Mouse (Mus musculus) forebrain, embryonic 14.5 days (tissue): ENCODE results near the gene Sqstm1. TPM values are rescaled to one million over a fixed set of nuclear protein-coding genes. Genes with fewer than 3 reads are reported as not detected.

Experiments used
- ATAC-seq: fragments of 200-750 bp; cut with Nextera tagmentation; 2 replicates; pipeline ENCODE4 v1.8.0; 2017; ENCODE audit warnings: mild to moderate bottlenecking, moderate library complexity
- DNase-seq: peaks from one replicate; pipeline ENCODE4 v3.0.0-alpha.2; 2015; ENCODE audit warnings: low spot score
- H3K27ac ChIP-seq: fragments of 300-500 bp; sonication (generic); 2 replicates; pipeline ENCODE4 v1.5.1; 2014; ENCODE audit warnings: low read depth, mild to moderate bottlenecking, control low read depth, low read length, moderate library complexity
- H3K27me3 ChIP-seq: fragments of 300-500 bp; sonication (generic); replicated peaks from 2 replicates; pipeline ENCODE4 v1.6.1; 2014; ENCODE audit warnings: low read length, control low read depth, mixed read lengths; ENCODE audit not compliant: control insufficient read depth, insufficient read depth
- H3K36me3 ChIP-seq: fragments of 300-500 bp; sonication (generic); 2 replicates; pipeline ENCODE4 v1.6.1; 2014; ENCODE audit warnings: low read length, control low read depth; ENCODE audit not compliant: control insufficient read depth, insufficient read depth
- H3K4me1 ChIP-seq: fragments of 300-500 bp; sonication (generic); 2 replicates; pipeline ENCODE4 v1.6.1; 2014; ENCODE audit warnings: antibody characterized with exemption, low read length, control low read depth; ENCODE audit not compliant: control insufficient read depth, insufficient read depth
- H3K4me2 ChIP-seq: fragments of 300-500 bp; sonication (generic); 2 replicates; pipeline ENCODE4 v1.6.1; 2014; ENCODE audit warnings: mild to moderate bottlenecking, control low read depth, low read length
- H3K4me3 ChIP-seq: fragments of 300-500 bp; sonication (generic); 2 replicates; pipeline ENCODE4 v1.5.1; 2014; ENCODE audit warnings: low read depth, low read length, control low read depth
- H3K9ac ChIP-seq: fragments of 300-500 bp; sonication (generic); 2 replicates; pipeline ENCODE4 v1.6.1; 2014; ENCODE audit warnings: mild to moderate bottlenecking, low read length, control low read depth, moderate library complexity
- H3K9me3 ChIP-seq: fragments of 300-500 bp; sonication (generic); replicated peaks from 2 replicates; pipeline ENCODE4 v1.6.1; 2016; ENCODE audit warnings: low read length, control low read depth, mixed read lengths; ENCODE audit not compliant: control insufficient read depth
- WGBS: fragments of 180-500 bp; shearing (Covaris S2); extraction: QIAGEN DNeasy Blood & Tissue Kit; methylation state at CpG from one replicate; pipeline ENCODE4 v1.1.7; 2014; 5-methylcytosine and 5-hydroxymethylcytosine counted together
- polyA plus RNA-seq: library from polyadenylated mRNA; unstranded; fragments of >200 nt; fragmentation: Nextera tagmentation; extraction: Ambion mirVana; gene quantifications from 2 replicates; pipeline ENCODE4 v1.2.1, GENCODE M21; 2014

The Sqstm1 gene
- polyA plus RNA-seq, 1 experiment from 2014 or later, result 263 TPM

- peaks cover 99% of the 10 kb centered on the region for H3K36me3 ChIP-seq
- 84% methylated on average over 4 of the region's 4 CpGs for WGBS
- no peaks in the 10 kb centered on the region for H3K9me3 ChIP-seq
- no peaks in the 10 kb centered on the region for H3K27me3 ChIP-seq
- no peak overlapping the region for H3K4me2 ChIP-seq
- H3K9ac ChIP-seq, result no peak overlapping the region
- H3K4me3 ChIP-seq, result no peak overlapping the region
- no peaks in the 10 kb centered on the region for H3K4me1 ChIP-seq
- ATAC-seq (no peak), DNase-seq (no peak)
- no peak overlapping the region for H3K27ac ChIP-seq
These were observed 51.3 kb downstream of the Sqstm1 start for GRCm38 (mm10) chr11:50159347-50159746.

- H3K4me3 ChIP-seq, result no peak overlapping the region
- H3K36me3 ChIP-seq, result peaks cover 99% of the 10 kb centered on the region
- no peaks in the 10 kb centered on the region for H3K4me1 ChIP-seq
- H3K27me3 ChIP-seq, result no peaks in the 10 kb centered on the region
- no peak for DNase-seq
- H3K27ac ChIP-seq, result no peak overlapping the region
- no peak overlapping the region for H3K9ac ChIP-seq
- 94% methylated on average over 7 of the region's 7 CpGs for WGBS
- ATAC-seq, result no peak
- H3K4me2 ChIP-seq, result no peak overlapping the region
- H3K9me3 ChIP-seq, result no peaks in the 10 kb centered on the region
These were observed 52.3 kb downstream of the Sqstm1 start for GRCm38 (mm10) chr11:50158346-50158745.

GRCm38 (mm10) chr11:50156725-50157258 lies 53.8 kb downstream of the Sqstm1 start:
- no peak overlapping the region for H3K4me2 ChIP-seq
- ATAC-seq, result no peak
- no peaks in the 10 kb centered on the region for H3K9me3 ChIP-seq
- DNase-seq, result no peak
- H3K9ac ChIP-seq, result no peak overlapping the region
- H3K4me1 ChIP-seq, result no peaks in the 10 kb centered on the region
- no peaks in the 10 kb centered on the region for H3K27me3 ChIP-seq
- H3K27ac ChIP-seq, result no peak overlapping the region
- WGBS, result 95% methylated on average over 16 of the region's 16 CpGs
- peaks cover 99% of the 10 kb centered on the region for H3K36me3 ChIP-seq
- no peak overlapping the region for H3K4me3 ChIP-seq

GRCm38 (mm10) chr11:50155785-50156184 lies 54.8 kb downstream of the Sqstm1 start:
- H3K36me3 ChIP-seq, result peaks cover 99% of the 10 kb centered on the region
- no peak overlapping the region for H3K4me3 ChIP-seq
- DNase-seq (no peak), ATAC-seq (no peak)
- no peak overlapping the region for H3K4me2 ChIP-seq
- H3K27ac ChIP-seq, result no peak overlapping the region
- no peaks in the 10 kb centered on the region for H3K4me1 ChIP-seq
- no peak overlapping the region for H3K9ac ChIP-seq
- WGBS, result 92% methylated on average over 2 of the region's 2 CpGs
- H3K9me3 ChIP-seq, result no peaks in the 10 kb centered on the region
- no peaks in the 10 kb centered on the region for H3K27me3 ChIP-seq

DNA sequence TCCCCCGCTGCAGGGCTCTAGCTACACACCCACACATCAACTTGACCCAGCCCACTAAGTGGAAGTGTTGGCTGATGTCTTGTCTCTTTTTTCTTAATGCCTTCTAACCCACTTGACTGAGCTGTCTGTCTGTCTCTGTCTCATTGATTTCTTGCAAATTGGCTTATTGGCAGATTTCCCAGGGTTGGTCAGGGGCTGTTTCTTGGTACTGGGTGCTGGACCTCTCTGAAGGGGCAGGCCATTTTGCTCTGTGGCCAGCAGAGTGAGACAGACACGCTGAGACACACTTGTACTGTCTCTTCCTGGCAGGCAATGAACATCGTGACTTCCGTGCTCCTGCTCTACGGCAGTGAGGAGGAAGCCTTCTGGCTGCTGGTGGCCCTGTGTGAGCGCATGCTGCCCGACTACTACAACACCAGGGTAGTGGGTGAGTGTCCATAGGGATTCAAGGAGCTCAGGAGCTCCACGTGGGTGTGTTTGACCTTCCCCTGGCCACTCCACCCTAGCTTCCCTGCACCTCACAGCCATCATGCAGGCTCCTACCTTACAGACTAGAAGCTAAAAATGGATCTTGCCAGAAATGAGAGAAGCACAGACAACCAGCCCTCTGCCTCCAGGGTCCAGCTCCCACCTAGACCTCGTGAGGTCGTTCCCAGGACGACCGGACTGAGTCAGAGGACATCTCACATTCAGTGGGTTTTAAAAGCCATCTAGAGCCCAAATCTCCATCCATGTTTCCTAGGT lies 55.7 kb downstream of the Sqstm1 start:
- 87% methylated on average over 12 of the region's 12 CpGs for WGBS
- no peaks in the 10 kb centered on the region for H3K4me1 ChIP-seq
- H3K9me3 ChIP-seq, result no peaks in the 10 kb centered on the region
- no peak overlapping the region for H3K9ac ChIP-seq
- DNase-seq (no peak), ATAC-seq (no peak)
- no peaks in the 10 kb centered on the region for H3K27me3 ChIP-seq
- peaks cover 99% of the 10 kb centered on the region for H3K36me3 ChIP-seq
- no peak overlapping the region for H3K4me3 ChIP-seq
- H3K27ac ChIP-seq, result no peak overlapping the region
- no peak overlapping the region for H3K4me2 ChIP-seq

DNA sequence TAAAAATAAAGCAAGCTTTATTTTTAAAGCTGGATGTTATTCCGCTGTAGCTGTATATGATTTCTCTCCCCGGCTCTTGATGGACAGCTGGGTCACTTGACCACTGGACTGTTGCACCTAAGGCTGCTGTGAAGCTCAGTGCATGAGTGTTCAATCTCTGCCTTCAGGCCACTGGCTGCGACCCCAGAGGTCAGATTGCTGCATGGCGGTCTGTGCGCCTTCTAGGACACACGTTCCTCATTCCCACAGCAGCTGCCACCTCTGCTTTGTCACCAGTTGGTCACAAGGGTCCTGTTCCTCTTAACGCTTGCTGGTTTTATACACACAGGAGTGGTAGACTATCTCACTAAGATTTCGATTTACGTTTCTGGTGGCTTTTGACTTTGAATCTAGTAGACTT lies 56.5 kb downstream of the Sqstm1 start:
- ATAC-seq, result no peak
- H3K4me1 ChIP-seq, result no peaks in the 10 kb centered on the region
- no peak for DNase-seq
- H3K27ac ChIP-seq, result no peak overlapping the region
- H3K4me3 ChIP-seq, result no peak overlapping the region
- H3K27me3 ChIP-seq, result no peaks in the 10 kb centered on the region
- no peaks in the 10 kb centered on the region for H3K9me3 ChIP-seq
- H3K36me3 ChIP-seq, result peaks cover 99% of the 10 kb centered on the region
- H3K9ac ChIP-seq, result no peak overlapping the region
- H3K4me2 ChIP-seq, result no peak overlapping the region
- WGBS, result 85% methylated on average over 9 of the region's 9 CpGs

- Histone ChIP-seq H3K27me3 (no peaks in the 10 kb centered on the region), H3K9me3 (no peaks in the 10 kb centered on the region), H3K4me1 (no peaks in the 10 kb centered on the region), H3K4me2 (no peak overlapping the region), H3K36me3 (peaks cover 96% of the 10 kb centered on the region), H3K4me3 (no peak overlapping the region), H3K9ac (no peak overlapping the region), H3K27ac (no peak overlapping the region)
- ATAC-seq (no peak), DNase-seq (no peak)
- whole genome bisulfite sequencing, result 87% methylated on average over 3 of the region's 3 CpGs
These were observed 59.3 kb downstream of the Sqstm1 start for GRCm38 (mm10) chr11:50151374-50151773.

DNA sequence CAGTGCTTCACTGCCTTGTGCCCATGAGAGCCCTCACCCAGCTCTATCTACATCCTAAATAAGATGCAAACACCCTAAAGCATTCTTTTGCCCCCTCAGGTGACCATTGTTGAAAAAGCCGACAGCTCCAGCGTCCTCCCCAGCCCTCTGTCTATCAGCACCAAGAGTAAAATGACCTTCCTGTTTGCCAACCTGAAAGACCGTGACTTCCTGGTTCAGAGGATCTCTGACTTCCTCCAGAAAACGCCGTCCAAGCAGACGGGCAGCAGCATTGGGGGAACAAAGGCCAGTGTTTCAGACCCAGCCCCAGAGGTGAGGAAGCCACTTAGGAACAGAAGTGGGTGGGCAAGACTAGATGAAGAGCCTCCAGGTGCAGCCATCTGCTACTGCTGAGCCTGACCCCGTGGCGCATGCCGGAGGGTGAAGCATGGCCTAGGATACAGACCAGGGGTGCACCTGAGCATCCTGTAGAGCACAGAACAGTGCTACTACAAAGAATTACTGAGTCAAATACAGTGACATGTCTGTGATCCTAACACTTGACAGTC lies 61.0 kb downstream of the Sqstm1 start:
- Histone ChIP-seq H3K9me3 (no peaks in the 10 kb centered on the region), H3K4me2 (no peak overlapping the region), H3K27me3 (no peaks in the 10 kb centered on the region), H3K4me1 (no peaks in the 10 kb centered on the region), H3K4me3 (no peak overlapping the region), H3K36me3 (peaks cover 95% of the 10 kb centered on the region), H3K9ac (no peak overlapping the region), H3K27ac (no peak overlapping the region)
- ATAC-seq (no peak), DNase-seq (no peak)
- WGBS, result 95% methylated on average over 9 of the region's 9 CpGs
